Mouse (Mus musculus) MEL-GATA-1-ER (cell line): ENCODE results near the gene Morn3.
A peak's percentile ranks its signal among the peaks of the same experiment; 100 is the strongest.

Experiments
- DNase-seq: peaks from one replicate; pipeline ENCODE4 v3.0.0-alpha.2; 2012; ENCODE audit warnings: low read depth; ENCODE audit errors: extremely low read depth

Morn3 gene

GRCm38 (mm10) chr5:122993811-122994210, 53.0 kb downstream of the Morn3 start:
- no peak for DNase-seq

- DNase-seq: no peak
These were observed 55.3 kb downstream of the Morn3 start for GRCm38 (mm10) chr5:122991350-122992004.

DNA sequence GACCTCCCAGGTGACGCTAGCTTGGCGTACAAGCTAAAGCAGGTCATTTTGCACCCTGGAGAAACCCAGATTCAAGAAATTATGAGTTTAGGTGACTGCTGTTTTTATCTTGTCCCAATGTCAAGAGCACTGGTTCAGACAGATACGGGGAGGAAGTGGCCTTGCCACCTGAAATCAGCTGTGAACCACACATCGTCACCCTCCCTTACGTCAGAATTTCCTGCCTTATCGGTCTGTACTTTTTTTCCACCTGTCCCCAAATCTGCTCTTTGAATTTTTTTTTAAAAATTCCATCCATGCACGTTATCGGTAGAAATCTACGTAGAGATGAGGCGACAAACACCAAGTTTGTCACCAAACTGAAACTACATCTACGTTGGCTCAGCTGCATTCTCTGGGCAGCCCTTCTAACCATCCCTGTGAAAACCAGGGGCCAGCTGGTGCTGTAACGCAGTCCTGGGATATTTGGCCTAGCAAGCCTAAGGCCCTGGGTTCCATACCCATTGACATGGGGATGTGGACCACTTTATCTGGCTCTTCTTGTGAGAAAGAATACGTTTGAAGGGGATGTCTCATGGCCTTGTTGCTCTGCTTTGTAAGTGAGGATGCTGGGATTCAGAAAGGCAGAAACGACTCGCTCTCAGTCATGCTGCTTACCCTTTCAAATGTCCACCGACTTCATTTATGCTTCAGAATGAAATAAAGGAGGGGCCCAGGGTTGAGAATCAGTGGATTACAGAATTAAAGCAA, 56.2 kb downstream of the Morn3 start:
- no peak for DNase-seq

DNA sequence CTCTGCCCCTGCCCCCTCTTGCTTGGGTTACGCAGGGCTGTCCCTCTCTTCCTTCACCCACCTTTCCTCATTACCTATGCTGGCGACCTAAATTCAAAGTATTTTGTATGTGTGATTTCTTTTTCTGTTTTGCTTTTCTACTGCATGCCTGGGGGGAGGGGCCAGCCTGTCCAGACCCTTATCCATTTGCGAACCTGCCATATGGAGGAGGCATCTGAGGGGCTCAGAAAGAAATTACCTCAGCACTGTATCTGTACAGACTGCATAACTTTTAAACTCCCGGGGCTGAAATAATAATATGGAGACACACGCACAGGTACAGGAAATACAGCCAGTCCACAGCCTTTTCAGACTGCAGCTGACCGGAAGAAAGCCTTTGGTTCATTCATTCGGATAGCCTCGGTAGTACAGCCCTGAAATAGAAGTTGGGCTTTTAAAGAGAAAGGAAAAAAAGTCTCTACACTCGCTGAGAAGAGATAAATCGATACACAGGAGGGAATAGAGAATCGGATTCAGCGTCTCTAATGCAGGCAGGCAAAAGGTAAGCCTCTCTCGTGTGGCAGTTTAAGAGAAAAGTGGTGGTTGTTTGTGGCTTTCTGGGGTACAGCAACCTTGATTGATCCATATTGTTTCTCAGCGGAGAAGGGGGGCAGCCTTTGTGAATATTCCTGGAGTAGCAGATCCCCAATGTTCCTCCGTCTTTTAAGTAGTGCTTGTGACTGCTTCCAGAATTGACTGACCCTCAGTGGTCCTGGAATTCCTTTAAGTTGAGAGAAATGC, 57.1 kb downstream of the Morn3 start, which contains the start of gene Kdm2b:
Gene Kdm2b, minus strand, starts transcription at position 273 of the 780 bp plus-strand sequence.
- DNase-seq: no peak

- DNase-seq: peak; percentile 45
These were observed 57.8 kb downstream of the Morn3 start for GRCm38 (mm10) chr5:122989001-122989525.

GRCm38 (mm10) chr5:122988021-122988751, 58.6 kb downstream of the Morn3 start:
- DNase-seq: no peak

GRCm38 (mm10) chr5:122987211-122988020, 59.4 kb downstream of the Morn3 start:
- DNase-seq: no peak

- no peak for DNase-seq
These were observed 60.7 kb downstream of the Morn3 start for GRCm38 (mm10) chr5:122986091-122986493.
